Mouse (Mus musculus): ENCODE data around the gene Zfp536.

Zfp536 gene

GRCm38 (mm10) chr7:37600318-37600717 is 173.1 kb downstream of the Zfp536 start:
- DNase-seq = no peak

DNA sequence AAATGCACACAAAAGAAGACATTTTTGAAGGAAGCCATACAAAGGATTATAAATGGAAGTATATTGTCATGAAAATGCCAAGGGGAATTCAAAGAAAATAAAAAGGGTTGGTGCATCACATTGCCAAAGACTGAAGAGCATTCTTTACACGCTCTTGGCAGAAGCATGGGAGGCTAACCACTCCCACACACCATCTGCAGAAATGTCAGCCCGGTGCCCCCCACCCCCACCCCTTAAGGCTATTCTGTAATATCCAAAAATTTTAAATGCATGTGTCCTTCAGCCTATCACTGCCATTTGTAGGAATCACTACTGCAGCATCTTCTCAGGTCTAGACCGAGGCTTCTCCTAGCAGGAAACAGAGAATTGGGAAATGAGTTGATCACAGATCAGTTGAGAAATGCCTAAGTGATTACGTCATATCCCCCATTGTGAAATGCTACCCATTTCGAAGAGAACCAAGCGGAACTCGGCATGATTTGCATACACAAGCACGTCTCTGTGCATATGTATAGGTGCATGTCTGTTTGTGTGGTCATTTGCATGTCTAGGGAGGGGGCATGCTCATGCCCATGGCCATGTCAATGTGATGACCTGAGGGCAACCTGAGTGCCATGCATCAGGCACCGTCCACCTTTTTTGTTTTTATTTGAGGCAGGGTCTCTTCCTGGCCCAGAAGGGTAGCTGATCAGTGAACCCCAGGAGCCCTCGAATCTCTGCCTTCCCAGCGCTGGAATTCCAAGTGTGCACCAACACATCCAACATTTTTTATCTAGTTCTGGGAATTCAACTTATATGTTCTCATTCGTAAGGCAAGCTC is 179.0 kb downstream of the Zfp536 start:
- DNase-seq = no peak

DNA sequence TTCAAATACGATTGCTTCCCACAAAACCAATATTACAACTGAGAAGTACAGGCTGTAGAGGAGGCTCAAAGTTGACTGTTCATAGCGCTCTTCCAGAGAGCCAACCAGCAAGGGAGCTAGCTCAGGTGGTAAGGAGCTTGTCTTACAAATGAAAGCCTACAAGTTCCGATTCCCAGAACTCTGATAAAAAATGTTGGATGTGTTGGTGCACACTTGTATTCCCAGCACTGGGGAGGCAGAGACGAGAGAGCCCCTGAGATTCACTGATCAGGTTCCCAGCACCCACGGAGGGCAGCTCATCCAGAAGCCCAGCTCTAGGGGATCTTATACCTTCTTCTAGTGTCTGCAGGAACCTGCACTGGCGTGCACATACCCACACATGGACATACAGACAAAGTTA is 179.9 kb downstream of the Zfp536 start:
- no peak for DNase-seq

DNA sequence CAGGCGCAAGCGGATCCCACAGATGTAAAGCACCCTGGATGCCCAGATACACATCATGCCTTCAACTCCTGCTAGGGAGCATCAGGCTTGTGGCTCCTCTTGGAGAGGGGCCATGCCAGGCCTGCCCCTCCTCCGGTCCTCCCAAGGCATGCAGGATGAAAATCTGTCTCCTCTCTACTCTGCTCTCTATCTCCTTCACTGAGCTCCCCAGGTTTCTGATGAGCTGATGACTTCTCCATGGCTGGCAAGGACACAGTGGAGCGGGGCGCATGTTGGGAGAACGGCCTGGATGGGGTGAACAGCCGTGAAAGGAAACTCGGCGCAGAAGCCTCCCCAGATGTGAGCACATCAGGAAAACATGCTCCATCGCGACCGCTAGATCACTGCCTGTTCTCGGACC is 186.7 kb downstream of the Zfp536 start:
- no peak for DNase-seq

DNA sequence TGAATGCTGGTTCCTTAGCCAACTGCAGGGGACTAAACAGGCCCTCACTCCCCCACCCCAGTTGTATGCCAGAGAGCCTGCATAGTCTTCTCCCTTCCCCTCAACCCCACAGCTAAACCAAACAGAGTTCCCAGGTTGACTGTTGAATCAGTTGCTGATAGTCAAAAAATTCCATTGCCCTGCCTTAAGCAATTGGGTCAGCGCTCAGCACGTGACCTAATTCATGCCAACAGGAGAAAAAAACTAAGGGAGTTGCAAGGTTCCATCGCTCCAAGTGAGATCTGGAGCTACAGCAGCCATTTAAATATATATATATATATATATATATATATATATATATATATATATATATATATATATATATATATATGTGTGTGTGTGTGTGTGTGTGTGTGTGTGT is 192.2 kb downstream of the Zfp536 start:
- DNase-seq = no peak

- no peak for DNase-seq
Measured at GRCm38 (mm10) chr7:37580554-37580953, 192.9 kb downstream of the Zfp536 start.

DNA sequence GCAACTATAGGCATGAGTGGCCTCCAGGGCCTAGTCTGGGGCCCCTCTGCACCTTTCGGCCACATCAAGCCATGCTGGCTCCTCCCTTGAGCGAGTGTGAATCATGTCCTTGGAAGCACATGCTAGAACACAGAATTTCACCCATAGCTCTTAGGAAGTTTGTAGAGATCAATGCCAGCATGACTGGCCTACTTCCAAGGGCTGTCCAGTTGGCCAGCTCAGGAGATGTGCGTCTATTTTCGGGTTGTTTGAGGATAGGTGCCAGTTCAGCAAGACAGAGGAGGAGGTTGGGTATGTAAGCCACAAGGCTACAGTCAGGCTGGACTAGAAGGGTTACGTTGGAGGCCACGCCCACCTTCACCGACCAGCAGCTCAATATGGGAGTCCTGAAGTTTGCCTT is 201.4 kb downstream of the Zfp536 start:
- no peak for DNase-seq

- peak; percentile 18 for DNase-seq
Measured at GRCm38 (mm10) chr7:37568811-37569500, 204.5 kb downstream of the Zfp536 start.

GRCm38 (mm10) chr7:37568041-37568440 is 205.4 kb downstream of the Zfp536 start:
- no peak for DNase-seq

- DNase-seq = no peak
Measured at GRCm38 (mm10) chr7:37566019-37566418, 207.4 kb downstream of the Zfp536 start.

DNA sequence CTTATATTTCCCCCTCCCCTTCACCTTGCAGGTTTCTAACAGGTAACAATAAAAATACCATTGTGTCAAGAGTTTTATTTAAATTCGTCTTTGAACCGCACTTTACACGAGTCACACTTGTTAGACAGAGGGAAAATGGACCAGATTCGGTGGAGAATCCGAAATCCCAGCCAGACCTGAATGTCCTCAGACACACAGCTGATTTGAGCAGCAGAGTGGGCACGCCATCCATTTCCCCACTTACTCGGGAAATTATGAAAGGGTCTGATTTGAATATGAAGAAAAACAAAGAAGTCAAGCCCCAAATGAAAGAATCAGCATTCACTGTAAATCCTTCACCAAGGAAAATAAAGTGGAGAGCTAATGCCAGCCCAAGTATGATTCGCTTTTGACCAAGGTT is 208.1 kb downstream of the Zfp536 start:
- no peak for DNase-seq

GRCm38 (mm10) chr7:37564644-37565043 is 208.8 kb downstream of the Zfp536 start:
- DNase-seq = no peak

DNA sequence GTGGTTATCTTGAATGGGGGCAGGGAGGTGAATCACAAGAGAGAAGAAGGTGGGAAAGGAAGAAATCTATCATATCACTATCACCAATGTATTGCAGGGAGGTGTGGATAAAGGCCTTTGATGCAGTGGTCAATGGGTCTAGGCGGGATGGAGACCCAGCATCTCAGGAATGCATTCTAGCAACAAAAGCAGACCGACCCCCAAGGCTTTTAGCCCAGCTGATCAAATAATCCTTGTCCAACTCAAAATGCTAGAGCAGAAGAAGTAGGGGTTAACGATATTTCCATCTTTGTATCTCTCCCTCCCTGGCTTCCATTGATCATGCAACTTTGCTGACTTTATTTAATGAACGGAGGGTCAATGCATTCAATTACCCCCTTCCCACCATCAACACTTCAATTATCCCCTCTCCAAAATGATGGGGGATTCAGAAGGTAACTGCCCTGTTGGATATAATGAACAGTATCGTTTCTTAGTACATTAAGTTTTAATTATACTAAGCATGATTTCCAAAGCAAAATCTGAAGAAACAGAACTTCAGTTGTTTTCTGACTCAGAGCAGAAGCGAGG is 209.5 kb downstream of the Zfp536 start:
- DNase-seq = no peak

DNA sequence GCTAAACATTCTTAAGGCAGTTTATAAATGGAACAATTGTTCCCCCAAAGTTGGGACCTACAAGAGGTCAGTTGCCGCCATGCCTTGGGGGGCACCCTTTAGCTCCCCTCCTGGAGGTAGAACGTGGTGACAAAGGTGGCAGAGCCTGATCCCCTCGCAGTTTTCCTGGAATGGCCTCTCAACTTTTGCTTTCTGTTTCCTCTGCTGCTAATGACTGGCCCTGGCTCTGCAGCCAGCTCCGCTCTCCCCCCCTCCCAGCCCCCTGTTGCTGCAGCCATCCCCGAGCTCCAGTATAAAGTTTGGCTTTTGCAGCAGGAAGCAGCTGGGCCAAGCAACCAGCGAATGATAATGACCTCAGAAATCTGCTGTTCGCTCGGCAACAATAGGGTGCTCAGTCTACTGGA is 210.3 kb downstream of the Zfp536 start:
- DNase-seq = no peak

DNA sequence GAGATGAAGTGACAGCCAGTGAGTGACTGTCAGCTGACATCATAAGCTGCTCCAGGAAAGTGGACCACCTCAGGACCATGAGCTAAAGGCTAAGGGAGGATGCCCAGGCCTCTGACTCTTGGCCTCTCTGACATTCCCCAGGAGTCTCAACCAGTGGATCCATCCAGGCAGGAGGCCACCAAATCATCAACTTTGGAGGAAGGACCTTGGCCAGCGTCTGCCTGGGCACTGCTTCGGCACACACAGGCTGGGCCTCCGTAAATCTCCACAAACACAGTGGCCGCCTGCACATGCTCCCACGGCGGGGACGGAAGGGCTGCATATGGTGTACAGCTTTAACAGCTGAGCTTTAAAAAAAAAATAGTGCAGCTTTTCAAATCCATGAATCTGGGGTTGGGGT is 210.9 kb downstream of the Zfp536 start:
- DNase-seq = no peak

DNA sequence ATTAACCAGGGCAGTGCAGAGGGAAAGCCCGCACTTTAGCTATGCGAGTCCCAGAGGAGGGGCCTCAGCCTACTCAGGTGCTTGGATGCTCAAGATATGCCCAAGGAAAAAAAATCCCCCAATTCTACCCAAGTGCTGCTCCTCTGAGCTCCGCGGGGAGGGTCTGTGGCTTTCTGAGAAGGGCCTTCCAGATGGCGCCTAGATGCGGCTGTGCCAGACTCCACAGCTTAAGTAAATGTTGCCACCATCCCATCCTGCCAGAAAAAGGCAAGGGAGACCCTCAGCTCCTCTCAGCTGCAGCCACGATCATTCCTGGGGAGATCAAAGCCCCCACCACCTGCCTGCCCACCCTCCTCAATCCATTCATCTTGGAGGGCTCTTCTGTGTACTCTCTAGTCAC is 212.9 kb downstream of the Zfp536 start:
- no peak for DNase-seq

DNA sequence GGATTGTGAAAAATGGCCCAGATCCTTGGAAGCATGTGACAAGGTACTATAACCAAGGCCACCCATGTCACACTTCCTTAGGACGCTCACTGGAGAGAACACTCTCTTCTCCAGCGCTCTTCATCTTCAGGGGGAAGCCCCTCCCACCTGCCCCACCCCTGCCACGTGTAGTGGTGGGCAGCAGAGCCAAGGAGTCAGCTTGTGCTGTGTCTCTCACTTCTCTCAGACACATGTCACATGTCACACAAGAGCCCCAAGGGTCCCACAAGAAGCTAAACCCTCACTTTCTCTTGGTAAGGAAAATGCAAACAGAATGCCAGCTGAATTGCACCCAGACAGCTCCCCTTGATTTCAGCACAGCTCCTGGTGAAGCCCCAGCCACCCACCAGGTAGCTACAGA is 213.6 kb downstream of the Zfp536 start:
- DNase-seq = no peak

GRCm38 (mm10) chr7:37559341-37559740 is 214.1 kb downstream of the Zfp536 start:
- no peak for DNase-seq

DNA sequence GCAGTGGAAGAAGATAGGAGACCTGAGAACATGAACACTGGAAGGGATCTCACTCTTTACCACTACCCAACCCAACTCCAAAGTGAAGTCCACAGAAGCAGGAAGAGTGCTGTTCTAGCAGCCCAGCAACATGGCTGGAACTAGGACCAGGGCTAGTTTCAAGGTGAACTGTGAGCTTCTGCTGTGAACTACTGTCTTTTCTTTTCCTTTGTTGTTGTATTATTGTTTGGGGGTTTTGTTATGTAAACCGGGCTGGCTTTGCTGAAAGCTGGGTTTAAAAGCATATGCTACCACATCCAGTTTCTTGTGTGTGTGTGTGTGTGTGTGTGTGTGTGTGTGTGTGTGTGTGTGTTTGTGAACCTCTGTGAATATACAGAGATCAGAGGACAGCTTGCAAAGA is 216.6 kb downstream of the Zfp536 start:
- DNase-seq = no peak

DNA sequence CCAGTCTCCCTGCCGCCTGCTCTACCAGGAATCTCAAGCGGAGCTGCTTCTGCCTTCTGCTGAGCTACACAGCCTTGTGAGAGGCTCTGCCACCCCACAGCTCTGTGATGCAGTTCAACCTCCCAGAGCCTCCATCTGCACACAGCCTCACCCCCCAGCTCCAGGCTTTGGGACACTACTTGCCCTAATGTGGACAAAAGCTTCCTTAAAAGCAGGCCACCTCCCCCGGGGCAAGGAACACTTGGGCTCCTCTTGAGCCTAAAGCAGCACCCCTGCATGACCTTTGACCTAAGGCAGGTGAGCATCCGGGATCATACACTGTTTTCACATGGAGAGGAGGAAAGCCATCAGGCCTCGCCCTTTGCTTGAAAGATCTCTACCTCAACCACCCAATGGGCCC is 219.0 kb downstream of the Zfp536 start:
- no peak for DNase-seq

DNA sequence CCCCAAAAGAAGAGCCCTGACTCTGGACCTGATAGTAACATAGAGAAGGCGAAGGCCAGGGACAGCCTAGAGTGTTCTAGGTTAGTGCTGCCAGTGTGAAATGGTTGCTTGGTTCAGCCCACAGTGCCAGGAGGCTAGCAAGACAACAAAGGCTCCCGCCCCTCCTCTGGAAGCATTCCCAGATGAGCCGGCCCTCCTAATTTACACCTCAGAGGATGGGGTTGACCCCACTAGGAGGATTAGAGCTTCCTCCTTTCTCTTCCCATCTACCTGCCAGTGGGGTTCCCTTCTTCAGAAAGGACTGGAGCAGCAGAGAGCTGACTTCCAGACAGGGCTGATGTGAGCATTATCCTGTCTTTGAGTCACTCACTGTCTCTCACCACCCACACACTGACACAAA is 219.8 kb downstream of the Zfp536 start:
- no peak for DNase-seq

GRCm38 (mm10) chr7:37552384-37552783 is 221.1 kb downstream of the Zfp536 start:
- no peak for DNase-seq

- DNase-seq = no peak
Measured at GRCm38 (mm10) chr7:37548805-37549204, 224.6 kb downstream of the Zfp536 start.

DNA sequence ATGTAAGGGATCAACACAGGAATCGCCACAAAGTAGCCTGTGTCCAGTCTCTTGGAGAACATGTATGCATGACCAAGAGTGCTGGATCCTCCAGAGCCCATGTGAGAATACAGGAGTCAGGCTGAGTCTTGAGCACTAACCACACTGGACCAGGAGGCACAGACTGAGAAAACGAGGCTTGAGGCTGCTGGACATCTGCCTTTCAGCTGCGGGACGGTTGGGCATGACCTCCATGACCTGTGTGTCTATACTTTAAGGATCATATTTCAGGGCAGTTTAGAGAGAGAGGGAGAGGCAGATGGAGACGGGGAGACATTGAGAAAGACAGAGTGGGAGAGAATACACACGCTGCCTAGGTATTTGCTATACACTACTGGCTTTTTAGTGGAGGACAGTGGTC is 229.4 kb downstream of the Zfp536 start:
- DNase-seq = no peak
